Mouse (Mus musculus) olfactory bulb, adult 2 months (tissue): ENCODE data around the gene Msgn1.

ENCODE experiments used
- CTCF ChIP-seq: fragments of 200-500 bp; IDR thresholded peaks from 2 replicates; pipeline ENCODE4 v1.5.1; 2012; ENCODE audit warnings: low read depth, mild to moderate bottlenecking, low read length, moderate library complexity; ENCODE audit not compliant: insufficient read depth
- POLR2A ChIP-seq: fragments of 200-500 bp; IDR thresholded peaks from 2 replicates; pipeline ENCODE4 v1.6.1; 2012; ENCODE audit warnings: mild to moderate bottlenecking, low read depth, low read length, moderate library complexity; ENCODE audit not compliant: insufficient read depth

GRCm38 (mm10) chr12:11217726-11218250 lies 9.0 kb upstream of the Msgn1 start:
- TF ChIP-seq CTCF (no peak), POLR2A (no peak)
